Comparison of ENCODE assay signal across 14 mouse cellular contexts in the genomic region with DNA sequence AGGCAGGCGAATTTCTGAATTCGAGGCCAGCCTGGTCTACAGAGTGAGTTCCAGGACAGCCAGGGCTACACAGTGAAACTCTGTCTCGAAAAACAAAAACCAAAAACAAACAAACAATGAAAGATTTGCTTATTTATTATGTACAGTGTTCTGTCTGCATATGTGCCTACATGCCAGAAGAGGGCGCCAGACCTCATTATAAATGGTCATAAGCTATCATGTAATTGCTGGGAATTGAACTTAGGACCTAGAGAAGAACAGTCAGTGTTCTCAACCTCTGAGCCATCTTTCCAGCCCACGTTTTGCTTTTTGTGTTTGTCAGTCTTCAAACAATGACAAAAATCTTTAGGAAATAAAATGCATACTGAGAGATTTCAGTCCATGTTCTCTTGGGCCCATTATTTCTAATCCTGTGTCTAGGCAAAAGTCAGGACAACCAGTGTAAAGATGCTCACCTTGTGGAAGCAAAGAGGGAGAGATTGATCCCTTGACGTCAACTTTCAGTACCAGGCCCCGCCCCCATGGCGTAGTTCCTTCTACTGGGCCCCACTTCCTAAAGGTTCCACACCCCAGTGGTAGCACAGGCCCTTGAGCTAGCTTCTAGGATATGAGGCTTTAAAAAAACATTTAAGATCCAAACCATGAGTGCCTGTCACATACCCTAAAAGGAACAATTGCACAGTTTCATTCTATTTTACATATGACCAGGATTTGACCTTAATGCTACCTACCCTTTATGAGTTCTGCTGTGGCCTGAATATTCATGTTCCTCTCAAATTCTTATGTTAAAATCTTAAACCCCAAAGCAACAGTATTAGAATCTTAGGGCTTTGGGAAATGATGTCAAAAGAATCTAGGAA. TPM values are rescaled to one million over a fixed set of nuclear protein-coding genes. Genes with fewer than 3 reads are reported as not detected.
A peak's percentile ranks its signal among the peaks of the same experiment; 100 is the strongest.
DNase-seq lines count a peak whose midpoint lies in the region; ATAC-seq and TF ChIP-seq lines count a peak whose summit lies in the region.
"Had no signal": no experiment of that assay in that cellular context is flagged by ENCODE, and none has a peak within 500 bp of the region (broad histone marks: within the 10 kb centered on the region; RNA-seq: fewer than 3 reads in every experiment).

No protein-coding gene starts in this region.

- no peaks in the 10 kb centered on the region for H3K36me3 ChIP-seq in kidney, embryonic 14.5 days (ENCODE audit: control insufficient read depth, insufficient read depth, low read length)
- H3K36me3 ChIP-seq in ES-Bruce4 (ENCODE audit: control insufficient read depth, insufficient read depth, low read length, poor library complexity, severe bottlenecking), result no peaks in the 10 kb centered on the region
- no peaks in the 10 kb centered on the region for H3K36me3 ChIP-seq in hindbrain, embryonic 16.5 days (ENCODE audit: control insufficient read depth, insufficient read depth, low read length)
- H3K36me3 ChIP-seq: liver, embryonic 15.5 days; neural tube, embryonic 13.5 days had no signal

- H3K4me2 ChIP-seq in kidney, embryonic 14.5 days (replicated peaks; ENCODE audit: low read depth, low read length), result no peak overlapping the region
- H3K4me2 ChIP-seq in hindbrain, embryonic 16.5 days (ENCODE audit: low read length), result no peak overlapping the region
- H3K4me2 ChIP-seq: liver, embryonic 15.5 days; neural tube, embryonic 13.5 days had no signal

- no peak for TF ChIP-seq POLR2A in ES-Bruce4 (IDR thresholded peaks at IDR 0.05; ENCODE audit: insufficient read depth, low read length)

- no peak for ATAC-seq in kidney, embryonic 14.5 days (ENCODE audit: low FRiP score, low TSS enrichment)
- ATAC-seq in hindbrain, embryonic 16.5 days, result no peak

- TF ChIP-seq CTCF in ES-Bruce4 (IDR thresholded peaks at IDR 0.05; ENCODE audit: low read depth, low read length), result peak; percentile 17

- peak; percentile 14 for DNase-seq in adrenal gland, postnatal 10 days
- DNase-seq in adrenal gland, adult 8-10 months, result no peak
- DNase-seq in kidney, postnatal 14 days, result peak; percentile 17
- peak; percentile 35 for DNase-seq in embryo, embryonic 11 days
- no peak for DNase-seq in frontal cortex, postnatal 25 days (ENCODE audit: low spot score in 2 of 2)

- no peak overlapping the region for H3K4me3 ChIP-seq in kidney, embryonic 14.5 days (ENCODE audit: low read length)
- H3K4me3 ChIP-seq in ES-Bruce4 (ENCODE audit: low read depth, low read length), result no peak overlapping the region
- H3K4me3 ChIP-seq in hindbrain, embryonic 16.5 days (ENCODE audit: low read length), result no peak overlapping the region
- H3K4me3 ChIP-seq: liver, embryonic 15.5 days; neural tube, embryonic 13.5 days had no signal

- no peak overlapping the region for H3K27ac ChIP-seq in kidney, embryonic 14.5 days (ENCODE audit: low read depth, low read length)
- H3K27ac ChIP-seq in ES-Bruce4 (ENCODE audit: insufficient read depth, low read length), result peak overlapping the region; percentile 91
- no peak overlapping the region for H3K27ac ChIP-seq in hindbrain, embryonic 16.5 days (ENCODE audit: low read depth, low read length)
- H3K27ac ChIP-seq: liver, embryonic 15.5 days; neural tube, embryonic 13.5 days had no signal

- peaks cover under 1% of the 10 kb centered on the region; the same call in 1 of the 2 replicates for H3K4me1 ChIP-seq in kidney, embryonic 14.5 days (ENCODE audit: control insufficient read depth, insufficient read depth, low read length)
- peaks cover 4% of the 10 kb centered on the region for H3K4me1 ChIP-seq in ES-Bruce4 (ENCODE audit: control insufficient read depth, insufficient read depth, low read length)
- no peaks in the 10 kb centered on the region for H3K4me1 ChIP-seq in hindbrain, embryonic 16.5 days (ENCODE audit: control insufficient read depth, insufficient read depth, low read depth, low read length)
- H3K4me1 ChIP-seq: liver, embryonic 15.5 days had no signal

- H3K9ac ChIP-seq in kidney, embryonic 14.5 days (ENCODE audit: low read depth, low read length), result no peak overlapping the region
- H3K9ac ChIP-seq in ES-Bruce4 (ENCODE audit: low read depth, poor library complexity, severe bottlenecking), result no peak overlapping the region
- H3K9ac ChIP-seq in hindbrain, embryonic 16.5 days (ENCODE audit: low read depth, low read length), result no peak overlapping the region
- H3K9ac ChIP-seq: liver, embryonic 15.5 days; neural tube, embryonic 13.5 days had no signal

- H3K27me3 ChIP-seq in kidney, embryonic 14.5 days (ENCODE audit: control insufficient read depth, insufficient read depth, low read length), result no peaks in the 10 kb centered on the region
- no peaks in the 10 kb centered on the region for H3K27me3 ChIP-seq in ES-Bruce4 (ENCODE audit: control insufficient read depth, insufficient read depth, low read length, poor library complexity, severe bottlenecking)
- no peaks in the 10 kb centered on the region for H3K27me3 ChIP-seq in hindbrain, embryonic 16.5 days (replicated peaks; ENCODE audit: control insufficient read depth, insufficient read depth, low read length)
- H3K27me3 ChIP-seq: liver, embryonic 15.5 days; neural tube, embryonic 13.5 days had no signal

- WGBS in kidney, embryonic 14.5 days, result 81% methylated on average over 8 of the region's 8 CpGs
- WGBS in hindbrain, embryonic 16.5 days, result 76% methylated on average over 8 of the region's 8 CpGs

- no peaks in the 10 kb centered on the region for H3K9me3 ChIP-seq in kidney, embryonic 14.5 days (ENCODE audit: control insufficient read depth, low read length)
- H3K9me3 ChIP-seq in ES-Bruce4 (replicated peaks; ENCODE audit: control insufficient read depth, insufficient read depth, low read length, poor library complexity, severe bottlenecking), result no peaks in the 10 kb centered on the region
- H3K9me3 ChIP-seq in hindbrain, embryonic 16.5 days (ENCODE audit: control insufficient read depth, low read length), result no peaks in the 10 kb centered on the region
- H3K9me3 ChIP-seq: liver, embryonic 15.5 days; neural tube, embryonic 13.5 days had no signal

- TF ChIP-seq EP300 in ES-Bruce4 (IDR thresholded peaks at IDR 0.05; ENCODE audit: insufficient read depth, low read depth, low read length), result no peak

RNA-seq across cellular contexts. Expression of a gene that starts 54.0 kb away (rescaled TPM):
- not detected for total RNA-seq in adrenal gland, postnatal 10 days (2021)
- total RNA-seq in adrenal gland, adult 8-10 months (2022), result not detected
- not detected in 2 replicates for polyA plus RNA-seq in kidney, embryonic 14.5 days (2014; fragmentation: Nextera tagmentation; extraction: Ambion mirVana)
- polyA plus RNA-seq in ES-Bruce4 (2011; ENCODE audit: insufficient read depth, insufficient read length, low read depth, missing spikeins), result not detected in 2 replicates
- not detected in 2 replicates for polyA plus RNA-seq in hindbrain, embryonic 16.5 days (2015; fragmentation: Nextera tagmentation; extraction: Ambion mirVana)
- total RNA-seq: gastrocnemius, adult 18-20 months had no signal
- polyA plus RNA-seq: C2C12; intestine, embryonic 14.5 days; liver, embryonic 15.5 days; neural tube, embryonic 13.5 days; stomach, embryonic 16.5 days had no signal

Comparison
In these comparisons a context has a peak if more than half of its experiments do, and no peak if none do; other contexts are left out.
1. DNase-seq: peak in adrenal gland, postnatal 10 days (single experiment), kidney, postnatal 14 days (single experiment) and embryo, embryonic 11 days (single experiment); none in adrenal gland, adult 8-10 months (single experiment) and frontal cortex, postnatal 25 days (0 of 2).